Mouse (Mus musculus) C2C12 (cell line): Measurements from ENCODE around the gene Zfand3.

ENCODE experiments used
- CEBPB ChIP-seq: IDR thresholded peaks from one replicate; pipeline ENCODE4 v1.6.1; 2011; ENCODE audit warnings: low read depth, mild to moderate bottlenecking, control low read depth, moderate library complexity
- CTCF ChIP-seq: IDR thresholded peaks from one replicate; pipeline ENCODE4 v1.5.1; 2011; ENCODE audit not compliant: control insufficient read depth, insufficient read depth, insufficient read length
- MAX ChIP-seq: IDR thresholded peaks from one replicate; pipeline ENCODE4 v1.6.1; 2011; ENCODE audit warnings: mild to moderate bottlenecking, control low read depth
- MYOD1 ChIP-seq: IDR thresholded peaks from one replicate; pipeline ENCODE4 v1.6.1; 2011; ENCODE audit warnings: low read depth; ENCODE audit not compliant: control insufficient read depth, insufficient read length
- MYOG ChIP-seq: IDR thresholded peaks from one replicate; pipeline ENCODE4 v1.6.1; 2011; ENCODE audit not compliant: control insufficient read depth, insufficient read length; ENCODE audit errors: extremely low read depth
- USF1 ChIP-seq: IDR thresholded peaks from one replicate; pipeline ENCODE4 v1.6.1; 2011; ENCODE audit warnings: low read depth, mild to moderate bottlenecking, control low read depth, moderate library complexity

- TF ChIP-seq CTCF (no peak), MAX (no peak), CEBPB (no peak), USF1 (no peak), MYOG (no peak), MYOD1 (no peak)
These were observed 132.2 kb downstream of the Zfand3 start for GRCm38 (mm10) chr17:30136684-30137083.
